Mouse (Mus musculus): ENCODE data around the gene Rbm25. TPM values are rescaled to one million over a fixed set of nuclear protein-coding genes. Genes with fewer than 3 reads are reported as not detected.

Rbm25 gene
- polyA plus RNA-seq, 1 experiment from 2014 or later: 300 TPM

DNA sequence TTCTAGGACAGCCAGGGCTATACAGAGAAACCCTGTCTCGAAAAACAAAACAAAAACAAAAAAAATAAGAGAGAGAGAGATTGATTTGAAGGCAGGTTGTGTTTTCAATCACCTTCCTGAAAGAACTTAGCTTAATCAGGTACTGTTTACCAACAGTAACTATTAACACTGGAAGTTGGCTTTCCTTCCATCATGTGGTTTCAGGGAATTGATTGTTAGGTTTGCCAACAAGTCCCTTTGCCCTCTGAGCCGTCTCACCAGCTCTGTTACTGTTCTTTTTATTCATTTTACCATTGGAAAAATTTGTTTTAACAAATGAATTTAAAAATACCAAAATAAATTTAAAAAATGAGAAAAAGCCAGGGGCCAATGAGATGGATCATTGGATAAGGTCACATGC lies 78.9 kb downstream of the Rbm25 start:
- Histone ChIP-seq H3K36me3 (replicated peaks) (peaks cover 39% of the 10 kb centered on the region), H3K9me3 (no peaks in the 10 kb centered on the region), H3K4me1 (no peaks in the 10 kb centered on the region), H3K27me3 (no peaks in the 10 kb centered on the region), H3K27ac (no peak overlapping the region), H3K9ac (no peak overlapping the region), H3K4me2 (no peak overlapping the region), H3K4me3 (replicated peaks) (no peak overlapping the region)
- ATAC-seq (ENCODE audit: low FRiP score): no peak
- 85% methylated on average over 2 of the region's 2 CpGs for WGBS

DNA sequence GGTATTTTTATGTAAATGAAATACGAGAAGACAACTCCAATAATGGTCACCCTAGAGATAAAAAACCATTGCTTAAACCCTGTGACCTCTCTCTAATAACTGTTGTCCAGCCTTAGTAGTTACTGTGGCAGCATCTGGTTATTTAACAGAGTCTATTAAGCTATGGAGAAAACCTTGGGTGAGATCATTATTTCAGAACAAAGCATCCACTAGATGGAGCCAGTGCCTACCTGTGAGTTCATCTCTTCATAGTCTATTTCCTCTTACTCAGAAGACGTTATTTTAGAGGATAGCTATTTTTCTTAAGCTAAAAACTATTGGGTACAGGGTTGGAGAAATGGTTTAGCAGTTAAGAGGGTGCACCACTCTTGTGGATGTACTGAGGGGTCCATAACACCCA lies 82.7 kb downstream of the Rbm25 start:
- H3K9ac ChIP-seq: no peak overlapping the region
- no peak for ATAC-seq (ENCODE audit: low FRiP score)
- peaks cover 63% of the 10 kb centered on the region for H3K36me3 ChIP-seq (replicated peaks)
- no peak overlapping the region for H3K27ac ChIP-seq
- no peaks in the 10 kb centered on the region for H3K27me3 ChIP-seq
- H3K4me3 ChIP-seq (replicated peaks): no peak overlapping the region
- no peak overlapping the region for H3K4me2 ChIP-seq
- WGBS: 60% methylated on average over 2 of the region's 2 CpGs
- no peaks in the 10 kb centered on the region for H3K9me3 ChIP-seq
- H3K4me1 ChIP-seq: no peaks in the 10 kb centered on the region

GRCm38 (mm10) chr12:83716416-83717184 lies 85.6 kb downstream of the Rbm25 start:
- peaks cover 76% of the 10 kb centered on the region for H3K36me3 ChIP-seq (replicated peaks)

GRCm38 (mm10) chr12:83719431-83719830 lies 88.4 kb downstream of the Rbm25 start:
- peaks cover 73% of the 10 kb centered on the region for H3K36me3 ChIP-seq (replicated peaks)
- WGBS: 90% methylated on average over 1 of the region's 1 CpGs

More at GRCm38 (mm10) chr12:83716416-83717184, 85.6 kb downstream of the Rbm25 start:
- no peak overlapping the region for H3K9ac ChIP-seq
- no peaks in the 10 kb centered on the region for H3K9me3 ChIP-seq
- WGBS: 89% methylated on average over 15 of the region's 15 CpGs
- no peak overlapping the region for H3K4me3 ChIP-seq (replicated peaks)
- H3K4me2 ChIP-seq: no peak overlapping the region
- no peaks in the 10 kb centered on the region for H3K4me1 ChIP-seq
- H3K27ac ChIP-seq: no peak overlapping the region
- no peaks in the 10 kb centered on the region for H3K27me3 ChIP-seq
- no peak for ATAC-seq (ENCODE audit: low FRiP score)

GRCm38 (mm10) chr12:83721281-83721680 lies 90.2 kb downstream of the Rbm25 start:
- Histone ChIP-seq H3K4me3 (replicated peaks) (no peak overlapping the region), H3K4me2 (no peak overlapping the region), H3K36me3 (replicated peaks) (peaks cover 73% of the 10 kb centered on the region), H3K4me1 (no peaks in the 10 kb centered on the region), H3K9me3 (no peaks in the 10 kb centered on the region), H3K27ac (no peak overlapping the region), H3K27me3 (no peaks in the 10 kb centered on the region), H3K9ac (no peak overlapping the region)
- ATAC-seq (ENCODE audit: low FRiP score): no peak
- 90% methylated on average over 6 of the region's 6 CpGs for WGBS

More at GRCm38 (mm10) chr12:83719431-83719830, 88.4 kb downstream of the Rbm25 start:
- H3K9ac ChIP-seq: no peak overlapping the region
- H3K4me2 ChIP-seq: no peak overlapping the region
- no peak overlapping the region for H3K27ac ChIP-seq
- no peaks in the 10 kb centered on the region for H3K27me3 ChIP-seq
- no peaks in the 10 kb centered on the region for H3K9me3 ChIP-seq
- H3K4me3 ChIP-seq (replicated peaks): no peak overlapping the region
- H3K4me1 ChIP-seq: no peaks in the 10 kb centered on the region
- ATAC-seq (ENCODE audit: low FRiP score): no peak

GRCm38 (mm10) chr12:83723037-83723436 lies 92.0 kb downstream of the Rbm25 start:
- H3K9ac ChIP-seq: no peak overlapping the region
- 87% methylated on average over 3 of the region's 3 CpGs for WGBS
- no peak overlapping the region for H3K4me2 ChIP-seq
- no peaks in the 10 kb centered on the region for H3K4me1 ChIP-seq
- no peaks in the 10 kb centered on the region for H3K9me3 ChIP-seq
- H3K36me3 ChIP-seq (replicated peaks): peaks cover 66% of the 10 kb centered on the region
- H3K27ac ChIP-seq: no peak overlapping the region
- no peak for ATAC-seq (ENCODE audit: low FRiP score)
- no peak overlapping the region for H3K4me3 ChIP-seq (replicated peaks)
- no peaks in the 10 kb centered on the region for H3K27me3 ChIP-seq

DNA sequence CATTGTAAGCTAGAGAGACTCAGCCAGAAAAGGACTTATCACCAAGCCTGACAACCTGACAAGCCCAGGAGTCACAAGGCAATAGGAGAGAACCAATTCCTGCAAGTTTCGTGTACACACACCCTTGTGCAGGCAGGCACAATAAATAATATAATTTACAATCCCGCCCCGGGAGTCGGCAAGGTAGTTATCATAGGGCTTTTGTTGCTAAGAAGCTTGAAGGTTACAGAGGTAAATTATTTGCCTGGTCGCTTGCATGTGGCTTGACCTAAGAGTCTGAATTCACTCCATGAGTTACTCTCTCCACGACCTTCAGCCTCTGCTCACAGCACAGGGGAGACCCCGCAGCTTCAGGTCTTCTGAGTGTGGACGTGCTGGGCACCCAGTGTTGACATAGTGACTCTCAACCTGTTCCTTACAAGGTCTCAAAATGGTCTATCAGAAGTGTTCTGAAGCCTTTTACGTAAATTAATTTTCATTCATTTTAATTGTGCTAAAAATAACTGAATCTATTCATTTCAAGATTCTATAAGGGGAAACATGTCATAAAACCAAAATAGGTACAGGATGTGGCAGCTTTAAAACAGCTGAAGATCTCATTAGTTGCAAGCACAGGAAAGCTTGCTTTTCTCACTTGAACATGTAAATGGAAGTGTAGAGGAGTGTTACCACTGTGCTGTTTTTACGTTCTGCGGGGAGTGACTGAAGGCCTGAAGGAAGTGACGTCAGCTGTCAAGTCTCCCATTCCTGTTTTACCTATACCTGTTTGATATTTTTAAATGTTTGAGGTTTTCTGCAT lies 95.7 kb downstream of the Rbm25 start:
- H3K36me3 ChIP-seq (replicated peaks): peaks cover 84% of the 10 kb centered on the region
- no peaks in the 10 kb centered on the region for H3K4me1 ChIP-seq
- 91% methylated on average over 12 of the region's 12 CpGs for WGBS
- no peak overlapping the region for H3K4me2 ChIP-seq
- H3K27ac ChIP-seq: no peak overlapping the region
- H3K4me3 ChIP-seq (replicated peaks): no peak overlapping the region
- ATAC-seq (ENCODE audit: low FRiP score): no peak
- no peaks in the 10 kb centered on the region for H3K27me3 ChIP-seq
- H3K9ac ChIP-seq: no peak overlapping the region
- H3K9me3 ChIP-seq: no peaks in the 10 kb centered on the region

DNA sequence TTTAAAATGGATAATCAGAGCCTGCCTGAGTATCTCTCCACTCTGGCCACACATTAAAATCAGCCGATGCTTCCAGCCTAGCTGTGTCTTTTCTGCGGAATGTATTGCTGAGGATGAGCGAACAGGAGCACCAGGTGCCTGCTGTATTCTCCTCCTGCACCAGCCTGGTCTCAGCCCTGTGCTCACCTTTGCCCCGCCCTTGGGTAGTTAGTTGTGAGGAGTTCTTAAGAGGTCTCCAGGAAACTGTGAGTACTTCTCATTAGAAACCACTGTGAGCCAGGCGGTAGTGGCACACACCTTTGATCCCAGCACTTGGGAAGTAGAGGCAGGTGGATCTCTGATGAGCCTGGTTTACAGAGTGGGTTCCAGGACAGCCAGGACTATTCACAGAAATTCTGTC lies 101.2 kb downstream of the Rbm25 start:
- Histone ChIP-seq H3K4me1 (no peaks in the 10 kb centered on the region), H3K4me2 (no peak overlapping the region), H3K36me3 (replicated peaks) (peaks cover 91% of the 10 kb centered on the region), H3K27me3 (no peaks in the 10 kb centered on the region), H3K9me3 (no peaks in the 10 kb centered on the region), H3K27ac (no peak overlapping the region), H3K4me3 (replicated peaks) (no peak overlapping the region), H3K9ac (no peak overlapping the region)
- ATAC-seq (ENCODE audit: low FRiP score): no peak
- 97% methylated on average over 5 of the region's 5 CpGs for WGBS

Other genes with a start within 250 kb of the Rbm25 start
- 7.5 and 7.7 TPM in 2 replicates for gene Dpf3, start 143.5 kb upstream of the Rbm25 start, polyA plus RNA-seq (2016; fragmentation: Nextera tagmentation; extraction: Ambion mirVana)
- gene Dcaf4, start 110.8 kb upstream of the Rbm25 start, polyA plus RNA-seq (2016; fragmentation: Nextera tagmentation; extraction: Ambion mirVana): 26.4 and 33.1 TPM in 2 replicates
- 34.6 and 35.0 TPM in 2 replicates for gene Zfyve1, start 34.0 kb upstream of the Rbm25 start, polyA plus RNA-seq (2016; fragmentation: Nextera tagmentation; extraction: Ambion mirVana)
- gene Psen1, start 56.9 kb downstream of the Rbm25 start, polyA plus RNA-seq (2016; fragmentation: Nextera tagmentation; extraction: Ambion mirVana): 67.4 and 69.0 TPM in 2 replicates
- gene Papln, start 132.4 kb downstream of the Rbm25 start, polyA plus RNA-seq (2016; fragmentation: Nextera tagmentation; extraction: Ambion mirVana): 0.12 and 0.23 TPM in 2 replicates

All from forebrain, embryonic 12.5 days (tissue).